Mouse (Mus musculus): ENCODE results near the gene Rufy2. TPM values are rescaled to one million over a fixed set of nuclear protein-coding genes. Genes with fewer than 3 reads are reported as not detected.
"Not testable (repeated sequence)": the region's sequence is repeated elsewhere in the genome, so short reads cannot be mapped to it uniquely, and the experiment has no call there.

Gene Rufy2
- polyA plus RNA-seq, 1 experiment from 2014 or later, result 28.7 TPM

GRCm38 (mm10) chr10:63038571-63039320, 58.7 kb downstream of the Rufy2 start:
- no peak overlapping the region for H3K27ac ChIP-seq
- no peaks in the 10 kb centered on the region for H3K27me3 ChIP-seq (ENCODE audit: poor library complexity, severe bottlenecking)
- H3K36me3 ChIP-seq (replicated peaks), result no peaks in the 10 kb centered on the region
- no peaks in the 10 kb centered on the region for H3K9me3 ChIP-seq
- no peak overlapping the region for H3K4me3 ChIP-seq
- 89% methylated on average over 14 of the region's 14 CpGs for WGBS
- DNase-seq (ENCODE audit: extremely low spot score, low spot score), result no peak
- peaks cover 5% of the 10 kb centered on the region; the same call in 1 of the 2 replicates for H3K4me1 ChIP-seq

GRCm38 (mm10) chr10:63039867-63040628, 60.0 kb downstream of the Rufy2 start:
- H3K4me1 ChIP-seq, result no peaks in the 10 kb centered on the region
- no peaks in the 10 kb centered on the region for H3K27me3 ChIP-seq (ENCODE audit: poor library complexity, severe bottlenecking)
- H3K27ac ChIP-seq, result no peak overlapping the region
- H3K4me3 ChIP-seq, result no peak overlapping the region
- no peak for DNase-seq (ENCODE audit: extremely low spot score, low spot score)
- H3K36me3 ChIP-seq (replicated peaks), result no peaks in the 10 kb centered on the region
- WGBS, result 64% methylated on average over 5 of the region's 5 CpGs
- H3K9me3 ChIP-seq, result no peaks in the 10 kb centered on the region

- Histone ChIP-seq H3K4me3 (no peak overlapping the region), H3K9me3 (no peaks in the 10 kb centered on the region), H3K36me3 (replicated peaks) (no peaks in the 10 kb centered on the region), H3K27ac (no peak overlapping the region), H3K4me1 (no peaks in the 10 kb centered on the region), H3K27me3 (ENCODE audit: poor library complexity, severe bottlenecking) (no peaks in the 10 kb centered on the region)
- WGBS, result 72% methylated on average over 3 of the region's 3 CpGs
- DNase-seq (ENCODE audit: extremely low spot score, low spot score), result no peak
These were observed 63.1 kb downstream of the Rufy2 start for GRCm38 (mm10) chr10:63043154-63043553.

- WGBS, result 91% methylated on average over 8 of the region's 8 CpGs
- no peaks in the 10 kb centered on the region for H3K27me3 ChIP-seq (ENCODE audit: poor library complexity, severe bottlenecking)
- no peaks in the 10 kb centered on the region for H3K36me3 ChIP-seq (replicated peaks)
- no peak overlapping the region for H3K27ac ChIP-seq
- H3K4me1 ChIP-seq, result no peaks in the 10 kb centered on the region; the same call in 1 of the 2 replicates
- no peak overlapping the region for H3K4me3 ChIP-seq
- no peak for DNase-seq (ENCODE audit: extremely low spot score, low spot score)
- H3K9me3 ChIP-seq, result no peaks in the 10 kb centered on the region
These were observed 67.7 kb downstream of the Rufy2 start for GRCm38 (mm10) chr10:63047751-63048150.

- Histone ChIP-seq H3K4me3 (no peak overlapping the region), H3K27ac (no peak overlapping the region), H3K9me3 (no peaks in the 10 kb centered on the region), H3K4me1 (peaks cover 6% of the 10 kb centered on the region), H3K36me3 (replicated peaks) (no peaks in the 10 kb centered on the region), H3K27me3 (ENCODE audit: poor library complexity, severe bottlenecking) (no peaks in the 10 kb centered on the region)
- no peak for DNase-seq (ENCODE audit: extremely low spot score, low spot score)
- 89% methylated on average over 2 of the region's 2 CpGs for WGBS
These were observed 69.1 kb downstream of the Rufy2 start for GRCm38 (mm10) chr10:63049106-63049505.

- Histone ChIP-seq H3K9me3 (no peaks in the 10 kb centered on the region), H3K4me3 (no peak overlapping the region), H3K36me3 (replicated peaks) (no peaks in the 10 kb centered on the region), H3K4me1 (peaks cover 6% of the 10 kb centered on the region), H3K27ac (no peak overlapping the region), H3K27me3 (ENCODE audit: poor library complexity, severe bottlenecking) (no peaks in the 10 kb centered on the region)
- no peak for DNase-seq (ENCODE audit: extremely low spot score, low spot score)
- WGBS, result 76% methylated on average over 7 of the region's 7 CpGs
These were observed 71.2 kb downstream of the Rufy2 start for GRCm38 (mm10) chr10:63051267-63051666.

GRCm38 (mm10) chr10:63052011-63052410, 72.0 kb downstream of the Rufy2 start:
- Histone ChIP-seq H3K27me3 (ENCODE audit: poor library complexity, severe bottlenecking) (no peaks in the 10 kb centered on the region), H3K9me3 (no peaks in the 10 kb centered on the region), H3K4me3 (no peak overlapping the region), H3K36me3 (replicated peaks) (no peaks in the 10 kb centered on the region), H3K27ac (no peak overlapping the region), H3K4me1 (peaks cover 10% of the 10 kb centered on the region)
- DNase-seq (ENCODE audit: extremely low spot score, low spot score), result no peak
- WGBS, result 89% methylated on average over 6 of the region's 6 CpGs

GRCm38 (mm10) chr10:63053007-63053406, 73.0 kb downstream of the Rufy2 start:
- Histone ChIP-seq H3K9me3 (no peaks in the 10 kb centered on the region), H3K27ac (0 out of 2 replicates have a peak overlapping the region, but pooled peaks have one; percentile 31), H3K4me3 (no peak overlapping the region), H3K36me3 (replicated peaks) (no peaks in the 10 kb centered on the region), H3K27me3 (ENCODE audit: poor library complexity, severe bottlenecking) (no peaks in the 10 kb centered on the region), H3K4me1 (peaks cover 16% of the 10 kb centered on the region)
- 62% methylated on average over 6 of the region's 6 CpGs for WGBS
- no peak for DNase-seq (ENCODE audit: extremely low spot score, low spot score)

- DNase-seq (ENCODE audit: extremely low spot score, low spot score), result not testable (repeated sequence)
- 95% methylated on average over 6 of the region's 6 CpGs for WGBS
These were observed 74.0 kb downstream of the Rufy2 start for GRCm38 (mm10) chr10:63054071-63054470.

GRCm38 (mm10) chr10:63054586-63054985, 74.6 kb downstream of the Rufy2 start:
- DNase-seq (ENCODE audit: extremely low spot score, low spot score), result no peak
- H3K36me3 ChIP-seq (replicated peaks), result no peaks in the 10 kb centered on the region
- no peaks in the 10 kb centered on the region for H3K9me3 ChIP-seq
- H3K4me1 ChIP-seq, result peaks cover 16% of the 10 kb centered on the region
- no peak overlapping the region for H3K4me3 ChIP-seq
- H3K27me3 ChIP-seq (ENCODE audit: poor library complexity, severe bottlenecking), result no peaks in the 10 kb centered on the region
- 74% methylated on average over 2 of the region's 2 CpGs for WGBS
- no peak overlapping the region for H3K27ac ChIP-seq

More at GRCm38 (mm10) chr10:63054071-63054470, 74.0 kb downstream of the Rufy2 start:
- H3K9me3 ChIP-seq; H3K4me3 ChIP-seq; H3K27ac ChIP-seq; H3K36me3 ChIP-seq (replicated peaks); H3K27me3 ChIP-seq (ENCODE audit: poor library complexity, severe bottlenecking): not testable (repeated sequence)
- H3K4me1 ChIP-seq, result peaks cover 16% of the 10 kb centered on the region

- H3K4me3 ChIP-seq, result no peak overlapping the region
- no peaks in the 10 kb centered on the region for H3K36me3 ChIP-seq (replicated peaks)
- peaks cover 16% of the 10 kb centered on the region for H3K4me1 ChIP-seq
- no peak overlapping the region for H3K27ac ChIP-seq
- H3K9me3 ChIP-seq, result no peaks in the 10 kb centered on the region
- no peak for DNase-seq (ENCODE audit: extremely low spot score, low spot score)
- no peaks in the 10 kb centered on the region for H3K27me3 ChIP-seq (ENCODE audit: poor library complexity, severe bottlenecking)
- WGBS, result 42% methylated on average over 24 of the region's 24 CpGs
These were observed 77.1 kb downstream of the Rufy2 start for GRCm38 (mm10) chr10:63056966-63057750.

GRCm38 (mm10) chr10:63059862-63060261, 79.8 kb downstream of the Rufy2 start, which contains the start of gene Pbld1:
Gene Pbld1, plus strand, starts transcription at chr10:63060162.
- 89% methylated on average over 2 of the region's 2 CpGs for WGBS
- Histone ChIP-seq H3K27me3 (ENCODE audit: poor library complexity, severe bottlenecking) (no peaks in the 10 kb centered on the region), H3K4me3 (no peak within 1 kb of the TSS), H3K27ac (no peak within 1 kb of the TSS), H3K4me1 (peaks cover 18% of the 10 kb centered on the region), H3K36me3 (replicated peaks) (no peaks in the 10 kb centered on the region), H3K9me3 (no peaks in the 10 kb centered on the region)
- no peak for DNase-seq (ENCODE audit: extremely low spot score, low spot score)

Data from forebrain, embryonic 10.5 days (tissue).